Mouse (Mus musculus) brain, embryonic 14.5 days (tissue): Measurements from ENCODE around the gene Luc7l3. TPM values are rescaled to one million over a fixed set of nuclear protein-coding genes. Genes with fewer than 3 reads are reported as not detected.
"Not testable (repeated sequence)": the region's sequence is repeated elsewhere in the genome, so short reads cannot be mapped to it uniquely, and the experiment has no call there.

Source experiments
- DNase-seq: peaks from one replicate; pipeline ENCODE4 v3.0.0-alpha.2; 2011; ENCODE audit warnings: low read depth
- CTCF ChIP-seq: fragments of 200-500 bp; IDR thresholded peaks from 2 replicates; pipeline ENCODE4 v1.5.1; 2012; ENCODE audit warnings: inconsistent platforms, mild to moderate bottlenecking, moderate library complexity, borderline replicate concordance; ENCODE audit not compliant: insufficient read depth, insufficient read length; ENCODE audit errors: extremely low read depth
- POLR2A ChIP-seq: fragments of 200-500 bp; IDR thresholded peaks from 2 replicates; pipeline ENCODE4 v1.6.1; 2012; ENCODE audit warnings: mild to moderate bottlenecking, inconsistent platforms, borderline replicate concordance; ENCODE audit not compliant: poor library complexity, insufficient read depth, insufficient read length, severe bottlenecking; ENCODE audit errors: extremely low read depth
- polyA plus RNA-seq: library from polyadenylated mRNA; depleted of rRNA; stranded (reverse); fragments of >200 nt; gene quantifications from 2 replicates; pipeline ENCODE4 v1.2.3, GENCODE M21; 2012

The Luc7l3 gene
- polyA plus RNA-seq, 1 experiment, result 165 TPM

DNA sequence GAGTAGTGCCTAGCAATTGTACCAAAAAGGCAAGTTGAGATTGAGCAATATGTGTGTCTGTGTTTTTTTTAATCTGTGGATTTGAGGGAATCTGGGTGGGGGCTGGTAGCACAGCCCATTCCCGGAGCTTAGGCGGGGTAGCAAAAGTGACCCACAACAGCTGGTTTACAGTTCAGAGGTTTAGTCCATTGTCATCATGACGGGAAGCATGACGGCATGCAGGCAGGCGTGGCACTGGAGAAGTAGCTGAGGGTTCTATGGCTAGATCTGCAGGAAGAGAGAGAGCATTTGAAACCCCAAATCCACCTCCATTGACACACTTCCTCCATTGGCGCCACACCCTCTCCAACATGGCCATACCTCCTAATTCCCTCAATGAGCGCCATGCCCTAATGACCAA, 51.9 kb downstream of the Luc7l3 start:
- no peak for DNase-seq
- no peak for TF ChIP-seq POLR2A
- TF ChIP-seq CTCF, result no peak

DNA sequence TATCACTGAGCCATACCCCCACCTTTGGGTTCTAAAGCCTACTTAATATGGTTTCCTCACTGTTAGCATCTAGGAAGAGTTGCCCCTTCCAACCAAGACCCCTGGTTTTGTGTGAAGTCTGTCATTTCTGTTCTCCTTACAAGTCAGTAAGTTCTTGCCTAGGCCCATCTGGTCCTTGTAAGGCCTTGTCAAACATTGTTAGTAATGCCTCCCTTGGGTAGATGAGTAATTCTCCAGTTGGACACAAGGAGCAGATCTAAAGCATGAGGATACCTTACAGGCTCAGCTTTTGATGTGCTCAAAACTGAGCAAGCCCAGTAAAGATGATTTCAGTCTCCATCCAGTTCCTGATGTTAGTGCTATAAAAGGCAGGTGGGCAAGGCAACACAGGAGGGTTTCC, 53.0 kb downstream of the Luc7l3 start:
- TF ChIP-seq POLR2A, result no peak
- no peak for TF ChIP-seq CTCF
- no peak for DNase-seq

DNA sequence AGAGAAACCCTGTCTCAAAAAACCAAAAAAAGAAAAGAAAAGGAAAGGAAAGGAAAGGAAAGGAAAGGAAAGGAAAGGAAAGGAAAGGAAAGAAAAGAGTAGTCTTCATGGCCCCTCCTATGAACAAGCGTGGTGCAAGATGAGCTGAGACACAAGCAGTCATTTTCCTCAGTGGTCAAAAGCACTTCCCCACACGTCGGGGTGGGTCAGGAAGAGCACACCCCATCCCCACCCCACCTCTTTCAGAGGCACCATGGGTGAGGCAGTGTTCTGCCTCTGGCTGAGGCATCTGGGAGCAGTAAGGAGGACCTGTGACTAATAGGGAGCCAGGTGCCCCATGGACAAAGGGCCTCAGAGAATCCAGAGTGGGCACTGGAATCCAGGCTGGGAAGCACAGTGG, 55.6 kb downstream of the Luc7l3 start:
- DNase-seq, result not testable (repeated sequence)

DNA sequence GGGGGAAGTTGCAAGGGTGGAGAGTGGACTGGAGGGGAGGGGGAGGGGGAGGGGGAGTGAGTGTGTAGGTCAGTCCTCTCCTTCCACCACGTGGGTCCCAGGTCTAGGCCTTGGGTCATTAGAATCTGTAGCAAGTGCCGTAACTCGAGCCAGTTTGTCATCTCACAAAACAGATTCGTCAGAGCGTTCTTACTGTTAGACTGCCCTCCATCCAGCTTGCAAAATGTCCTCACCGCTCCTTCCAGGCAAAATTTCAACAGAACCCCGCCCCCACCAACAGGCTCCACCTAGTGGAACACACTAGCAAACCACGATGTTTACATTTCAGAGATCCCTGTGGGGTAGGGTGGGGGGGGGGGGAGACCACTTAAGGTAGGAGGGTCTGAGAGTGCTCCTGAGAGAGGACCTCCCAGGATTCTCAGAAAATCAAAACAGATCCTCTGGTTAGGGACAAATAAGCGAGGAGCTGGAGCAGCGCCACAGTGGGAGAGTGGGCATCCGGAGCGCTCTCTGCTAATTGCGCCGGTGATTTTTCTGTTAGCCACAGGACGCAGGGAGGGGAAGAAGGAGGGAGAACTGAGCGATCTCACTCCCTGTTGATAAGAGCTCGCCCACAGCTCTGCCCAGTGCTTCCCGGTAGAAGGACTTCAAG, 56.5 kb downstream of the Luc7l3 start:
- TF ChIP-seq CTCF, result peak; percentile 59; the same call in 1 of the 2 replicates
- no peak for TF ChIP-seq POLR2A
- DNase-seq, result peak; percentile 80

DNA sequence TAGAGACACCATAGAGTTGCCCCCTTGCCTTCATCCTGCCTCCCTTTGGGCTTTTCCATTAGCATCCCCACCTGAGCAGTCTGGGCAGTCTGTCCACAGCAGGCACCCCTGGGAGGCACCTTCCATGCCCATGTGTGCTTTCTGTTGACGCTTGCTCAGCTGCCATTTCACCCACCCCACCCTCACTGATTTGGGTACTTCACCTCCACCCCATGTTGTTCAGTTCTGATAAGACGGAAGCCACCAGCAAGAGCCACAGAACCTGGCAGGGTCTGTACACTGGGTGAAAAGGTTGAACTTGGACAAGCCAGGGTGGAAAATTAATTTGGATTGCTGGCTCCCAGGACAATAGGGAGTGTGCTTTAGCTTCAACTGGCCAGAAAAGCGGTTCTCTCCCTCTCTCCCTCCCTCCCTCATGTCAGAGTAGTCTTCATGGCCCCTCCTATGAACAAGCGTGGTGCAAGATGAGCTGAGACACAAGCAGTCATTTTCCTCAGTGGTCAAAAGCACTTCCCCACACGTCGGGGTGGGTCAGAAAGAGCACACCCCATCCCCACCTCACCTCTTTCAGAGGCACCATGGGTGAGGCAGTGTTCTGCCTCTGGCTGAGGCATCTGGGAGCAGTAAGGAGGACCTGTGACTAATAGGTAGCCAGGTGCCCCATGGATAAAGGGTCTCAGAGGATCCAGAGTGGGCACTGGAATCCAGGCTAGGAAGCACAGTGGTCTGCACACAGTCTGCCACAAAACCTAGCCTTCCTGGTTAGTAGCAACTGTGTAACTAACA, 60.0 kb downstream of the Luc7l3 start:
- TF ChIP-seq POLR2A (no peak), CTCF (no peak)
- no peak for DNase-seq

DNA sequence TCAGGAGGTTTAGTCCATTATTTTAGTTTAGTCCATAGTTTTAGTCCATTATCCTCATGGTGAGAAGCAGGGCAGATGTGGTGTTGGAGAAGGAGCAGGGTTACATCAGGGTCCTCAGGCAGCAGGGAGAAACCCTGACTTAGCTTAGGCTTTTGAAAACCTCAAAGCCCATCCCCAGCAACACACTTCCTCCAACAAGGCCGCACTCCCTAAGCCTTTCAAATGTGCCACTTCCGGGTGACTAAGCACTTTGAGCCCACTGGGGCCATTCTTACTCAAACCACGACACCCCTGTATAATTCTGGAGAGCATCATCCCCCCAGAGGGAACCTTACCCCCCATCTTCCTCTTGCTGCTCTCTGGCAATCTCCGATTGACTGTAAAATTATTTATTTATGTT, 62.0 kb downstream of the Luc7l3 start:
- TF ChIP-seq CTCF (no peak), POLR2A (no peak)
- no peak for DNase-seq

DNA sequence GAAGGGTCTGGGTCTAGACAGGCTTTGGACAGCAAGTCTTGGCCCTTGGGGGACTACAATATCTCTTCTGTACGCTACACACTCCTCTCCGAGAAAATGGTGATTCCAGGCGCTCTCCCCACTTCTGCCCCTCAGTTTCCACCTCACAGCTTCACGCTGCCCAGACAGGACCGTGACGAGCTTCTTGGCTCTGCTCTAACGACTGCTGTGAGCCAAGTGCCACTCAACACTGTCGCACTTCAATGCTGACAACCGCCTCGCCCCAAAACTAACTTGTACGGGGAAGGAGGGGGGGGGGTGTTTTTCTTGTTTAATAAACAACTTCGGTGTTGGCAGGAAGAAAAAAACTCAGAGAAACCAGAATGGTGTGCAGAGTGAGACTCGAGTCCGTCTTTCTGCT, 63.8 kb downstream of the Luc7l3 start:
- TF ChIP-seq CTCF (no peak), POLR2A (no peak)
- DNase-seq, result peak; percentile 81

DNA sequence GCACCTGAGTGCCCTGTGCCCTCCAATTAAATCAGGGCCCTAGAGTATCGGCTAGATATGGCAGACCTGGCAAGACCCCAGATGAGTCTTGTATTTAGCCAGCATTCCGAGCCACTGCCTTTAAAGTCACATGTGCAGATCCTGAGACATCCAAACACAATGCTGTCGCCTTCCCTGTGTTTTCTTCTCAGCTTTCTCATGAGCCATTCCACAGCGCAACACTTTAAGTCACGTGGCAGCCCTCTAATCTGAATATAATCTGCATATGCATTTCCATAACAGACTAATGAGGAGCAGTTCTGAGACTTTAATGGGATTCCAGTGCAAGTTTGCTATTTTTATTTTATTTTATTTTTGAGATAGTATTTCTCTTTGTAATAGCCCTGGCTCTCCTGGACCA, 66.1 kb downstream of the Luc7l3 start:
- TF ChIP-seq POLR2A (no peak), CTCF (no peak)
- DNase-seq, result peak; percentile 57

DNA sequence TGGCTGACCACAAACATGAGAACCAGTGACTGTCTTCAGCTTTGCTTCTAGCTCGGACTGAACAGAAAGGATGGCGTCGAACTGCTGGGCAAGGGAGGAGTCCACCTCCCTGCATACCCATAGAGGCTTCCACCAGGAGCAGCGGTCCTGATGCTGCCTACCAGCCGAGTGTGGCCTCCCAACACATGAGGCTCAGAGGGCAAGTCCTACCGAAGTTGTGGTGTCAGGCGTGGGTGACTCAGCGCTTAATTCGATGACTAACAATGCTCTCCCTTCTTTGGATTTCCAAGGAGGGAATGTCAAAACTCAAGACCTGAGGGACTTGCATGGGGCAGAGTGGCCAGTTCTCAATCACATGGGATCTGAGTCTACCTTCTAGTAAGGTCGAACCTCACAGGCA, 68.1 kb downstream of the Luc7l3 start:
- no peak for DNase-seq
- TF ChIP-seq POLR2A (no peak), CTCF (no peak)

DNA sequence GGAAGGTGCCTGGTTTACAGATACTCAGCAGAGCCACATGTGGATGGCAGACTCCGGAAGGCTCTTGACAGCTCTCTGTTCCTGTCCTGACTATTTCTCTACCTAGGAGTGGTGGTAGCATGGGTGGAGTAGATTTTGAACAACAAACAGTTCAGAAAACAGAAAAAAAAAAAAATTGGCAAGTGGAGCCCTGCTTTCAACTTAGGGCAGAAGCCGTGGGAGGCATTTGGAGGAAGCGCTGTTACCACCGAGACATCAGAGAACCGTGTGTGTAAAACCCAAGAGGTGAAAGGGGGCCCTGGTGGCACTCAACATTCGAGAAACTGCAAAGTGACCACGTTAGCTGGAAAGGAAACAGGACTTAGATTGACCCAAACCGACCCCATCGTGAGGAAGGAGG, 68.6 kb downstream of the Luc7l3 start:
- TF ChIP-seq CTCF, result no peak
- TF ChIP-seq POLR2A, result no peak
- no peak for DNase-seq

DNA sequence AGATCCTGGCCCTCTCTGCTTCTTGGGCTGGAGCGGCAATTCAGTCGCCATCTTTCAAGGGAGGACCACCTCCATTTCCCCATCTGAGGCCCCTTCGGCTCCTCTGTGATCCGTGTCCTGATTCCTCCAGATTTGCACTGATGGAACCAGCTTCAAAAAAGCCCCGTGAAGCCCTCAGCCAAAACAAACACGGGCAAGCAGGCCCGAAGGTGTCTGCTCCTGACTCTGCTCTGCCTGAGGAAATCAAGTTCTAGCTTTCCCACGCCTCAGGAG, 75.1 kb downstream of the Luc7l3 start:
- TF ChIP-seq POLR2A, result no peak
- no peak for TF ChIP-seq CTCF
- no peak for DNase-seq
